Mouse (Mus musculus) gastrocnemius, postnatal 25 days (tissue): ENCODE results near the gene Arih1. TPM values are rescaled to one million over a fixed set of nuclear protein-coding genes. Genes with fewer than 3 reads are reported as not detected.

ENCODE experiments used
- total RNA-seq, 2 experiments: library from RNA; stranded (reverse); gene quantifications; 1 replicate in 1 of 2; 2 replicates in 1 of 2; pipeline ENCODE4 v1.2.3; 2021

The Arih1 gene
- total RNA-seq, 2 experiments from 2014 or later: 90.4 to 100 TPM

Other genes starting within 250 kb of the Arih1 start
- 1 to 10 TPM; 7.1 to 7.5 TPM for gene Adpgk, start 195.1 kb downstream of the Arih1 start, total RNA-seq
- 1 to 10 TPM; 3.6 to 4.7 TPM for gene Bbs4, start 133.1 kb downstream of the Arih1 start, total RNA-seq
- gene Hexa, start 52.9 kb upstream of the Arih1 start, total RNA-seq: 10 to 100 TPM; 21.6 to 29.0 TPM
- gene Tmem202, start 53.2 kb upstream of the Arih1 start, total RNA-seq: under 1 TPM in 1 of 2 experiments, not detected in 1; 0.94 TPM
- gene Celf6, start 91.3 kb upstream of the Arih1 start, total RNA-seq: not detected
- gene Parp6, start 130.7 kb upstream of the Arih1 start, total RNA-seq: 10 to 100 TPM; 18.6 to 20.3 TPM
- gene Pkm, start 169.8 kb upstream of the Arih1 start, total RNA-seq: 1,000 to 10,000 TPM; 2,850 to 2,853 TPM
- under 1 TPM in 1 of 2 experiments, not detected in 1; 0.27 TPM for gene Gramd2, start 193.5 kb upstream of the Arih1 start, total RNA-seq